Mouse (Mus musculus) large intestine, adult 2 months (tissue): ENCODE data around the gene Spock1. TPM values are rescaled to one million over a fixed set of nuclear protein-coding genes. Genes with fewer than 3 reads are reported as not detected.
"Not testable (repeated sequence)": the region's sequence is repeated elsewhere in the genome, so short reads cannot be mapped to it uniquely, and the experiment has no call there.

Experiments used
- DNase-seq: peaks from one replicate; pipeline ENCODE4 v3.0.0-alpha.2; 2012; ENCODE audit warnings: low read depth, low spot score
- WGBS: fragments of 180-500 bp; shearing (Covaris S2); methylation state at CpG from one replicate; pipeline ENCODE4 v1.1.7; 2018; 5-methylcytosine and 5-hydroxymethylcytosine counted together
- polyA plus RNA-seq: library from polyadenylated mRNA; depleted of rRNA; stranded (reverse); fragments of >200 nt; gene quantifications from 2 replicates; pipeline ENCODE4 v1.2.3, GENCODE M21; 2012

The Spock1 gene
- polyA plus RNA-seq, 1 experiment = 0.19 TPM

- WGBS = 80% methylated on average over 10 of the region's 10 CpGs
These were observed 271.7 kb downstream of the Spock1 start for GRCm38 (mm10) chr13:57636196-57637015.

DNA sequence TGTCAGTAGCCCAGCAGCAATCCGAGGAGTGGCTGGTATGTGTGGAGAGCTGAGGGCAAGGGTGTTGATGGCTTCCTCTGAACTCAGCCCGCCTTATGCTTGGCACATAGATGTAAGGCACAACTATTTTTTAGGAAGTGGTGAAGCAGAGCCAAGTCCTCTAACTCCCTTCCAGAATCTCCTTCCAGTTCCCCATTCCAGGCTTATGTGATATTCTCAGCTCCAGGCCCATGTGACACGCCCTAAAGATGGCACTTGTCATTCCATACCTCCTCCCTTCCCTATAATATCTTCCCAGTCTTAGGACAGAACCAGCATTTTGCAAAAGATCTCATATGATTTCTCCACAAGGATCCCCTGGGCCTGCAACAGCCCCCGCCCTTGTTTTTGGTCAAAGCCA lies 277.6 kb downstream of the Spock1 start:
- no peak for DNase-seq
- WGBS = 77% methylated on average over 4 of the region's 4 CpGs

More at GRCm38 (mm10) chr13:57636196-57637015, 271.7 kb downstream of the Spock1 start:
- DNase-seq = no peak

DNA sequence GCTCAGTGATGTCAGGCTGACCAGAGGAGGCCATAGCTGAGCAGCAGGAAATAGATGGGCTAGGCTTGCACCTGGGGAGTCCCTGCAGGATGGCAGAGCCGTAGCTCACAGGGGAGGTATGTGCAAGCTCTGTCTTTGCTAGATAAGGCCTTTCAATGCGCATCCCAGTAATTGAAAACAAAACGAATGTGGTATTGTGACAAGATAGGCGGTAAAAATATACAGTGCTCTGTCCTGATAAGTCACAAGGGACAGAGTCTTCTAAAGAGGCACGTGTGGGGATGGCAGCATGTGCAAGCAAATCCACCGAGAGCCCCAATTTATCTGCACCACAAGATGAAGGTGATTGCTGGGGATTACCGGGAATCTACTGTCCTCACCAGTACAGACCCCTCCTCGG lies 279.9 kb downstream of the Spock1 start:
- 70% methylated on average over 8 of the region's 8 CpGs for WGBS
- no peak for DNase-seq

- WGBS = 73% methylated on average over 9 of the region's 9 CpGs
These were observed 281.7 kb downstream of the Spock1 start for GRCm38 (mm10) chr13:57626434-57626833.

DNA sequence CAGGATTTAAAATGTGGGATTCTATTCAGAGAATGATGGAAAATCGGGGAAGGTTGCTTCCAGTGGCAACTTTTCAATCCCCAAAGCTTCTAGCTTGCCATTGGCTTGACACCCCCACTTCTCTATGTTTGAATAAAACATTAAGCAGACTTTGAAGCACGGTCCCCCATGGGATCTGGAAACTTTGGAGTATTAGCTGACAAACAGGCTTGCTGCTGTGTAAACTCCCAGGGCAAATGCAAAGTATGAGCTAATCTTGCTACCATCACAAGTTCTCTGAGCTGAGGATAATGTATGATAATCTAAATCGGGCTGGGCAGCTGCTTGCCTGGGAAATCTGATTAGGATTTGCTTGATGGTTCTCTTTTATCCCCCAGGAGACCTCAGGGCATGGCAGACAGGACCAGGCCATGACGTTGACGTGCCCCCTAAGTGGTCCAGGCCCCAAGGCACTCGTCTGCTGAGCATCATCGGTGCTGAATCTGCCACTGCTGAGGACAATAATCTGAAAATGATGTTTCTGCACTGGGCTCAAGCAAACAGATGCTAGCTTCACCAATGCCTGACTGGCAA lies 284.1 kb downstream of the Spock1 start:
- WGBS = 63% methylated on average over 7 of the region's 7 CpGs
- DNase-seq = no peak

More at GRCm38 (mm10) chr13:57626434-57626833, 281.7 kb downstream of the Spock1 start:
- no peak for DNase-seq

- WGBS = 72% methylated on average over 17 of the region's 17 CpGs
These were observed 288.9 kb downstream of the Spock1 start for GRCm38 (mm10) chr13:57619079-57619768.

DNA sequence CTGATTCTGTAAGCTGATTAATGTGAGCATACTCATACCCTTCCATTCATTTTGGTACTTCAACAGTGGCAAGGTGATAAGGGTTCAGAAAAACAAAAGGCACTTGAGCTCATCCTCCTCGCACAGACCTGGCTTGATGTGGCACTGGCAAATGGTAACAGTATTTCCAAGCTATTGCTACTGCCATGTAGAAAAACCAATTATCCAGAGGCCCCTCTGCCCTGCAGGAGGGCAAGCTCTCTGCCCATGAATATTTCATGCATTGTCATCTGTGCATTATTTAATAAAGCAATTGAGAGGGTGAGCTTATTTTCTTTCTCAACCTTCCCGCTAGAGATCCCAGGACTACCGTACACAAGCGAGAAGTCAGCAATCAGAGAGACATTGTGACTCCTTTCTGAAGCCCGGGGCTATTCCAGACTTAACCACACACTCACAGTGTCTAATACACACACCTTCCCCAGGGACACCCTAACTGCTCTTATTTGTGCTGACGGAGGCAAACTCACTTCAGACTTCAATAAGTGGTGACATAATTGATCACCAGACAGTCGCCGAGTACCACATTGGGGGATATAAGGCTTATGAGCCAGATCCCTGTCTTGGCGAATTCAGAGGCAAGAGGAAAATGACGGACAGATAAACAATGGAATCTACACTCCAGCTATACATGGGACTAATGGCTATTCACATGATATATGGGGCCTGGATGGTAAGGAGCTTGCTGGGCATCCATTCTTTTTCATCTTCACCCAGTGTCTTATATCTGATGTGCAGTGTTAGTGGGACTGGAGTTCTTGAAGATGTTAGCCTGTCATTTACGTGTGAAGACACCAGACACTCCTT lies 296.6 kb downstream of the Spock1 start:
- whole genome bisulfite sequencing = 91% methylated on average over 11 of the region's 11 CpGs
- DNase-seq = no peak

More at GRCm38 (mm10) chr13:57619079-57619768, 288.9 kb downstream of the Spock1 start:
- no peak for DNase-seq

DNA sequence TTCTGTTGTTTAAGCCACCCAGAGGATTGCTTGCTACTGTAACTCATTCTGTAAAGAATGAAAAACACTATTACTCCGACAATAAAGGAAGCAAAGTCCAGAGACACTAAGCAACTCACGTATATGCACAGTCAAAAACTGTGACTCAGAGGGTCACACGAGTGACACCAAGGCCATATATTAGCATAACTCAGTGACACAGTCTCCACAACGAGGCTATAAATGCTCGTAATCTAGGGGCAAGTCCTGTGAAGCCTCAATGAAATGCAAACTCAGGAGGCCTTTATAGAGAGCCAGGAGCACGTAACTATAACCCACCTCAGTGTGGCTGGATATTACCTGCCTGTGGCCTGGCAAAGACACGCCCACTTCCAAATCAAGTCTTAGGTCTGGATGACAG lies 298.2 kb downstream of the Spock1 start:
- WGBS = 27% methylated on average over 7 of the region's 7 CpGs
- DNase-seq = peak; percentile 33

GRCm38 (mm10) chr13:57604437-57604836 lies 303.7 kb downstream of the Spock1 start:
- 85% methylated on average over 3 of the region's 3 CpGs for WGBS
- DNase-seq = no peak

- 83% methylated on average over 8 of the region's 8 CpGs for WGBS
- no peak for DNase-seq
These were observed 304.9 kb downstream of the Spock1 start for GRCm38 (mm10) chr13:57603226-57603625.

GRCm38 (mm10) chr13:57595761-57596051 lies 312.4 kb downstream of the Spock1 start:
- no peak for DNase-seq
- 76% methylated on average over 6 of the region's 6 CpGs for WGBS

GRCm38 (mm10) chr13:57595032-57595760 lies 312.9 kb downstream of the Spock1 start:
- WGBS = 49% methylated on average over 15 of the region's 15 CpGs

DNA sequence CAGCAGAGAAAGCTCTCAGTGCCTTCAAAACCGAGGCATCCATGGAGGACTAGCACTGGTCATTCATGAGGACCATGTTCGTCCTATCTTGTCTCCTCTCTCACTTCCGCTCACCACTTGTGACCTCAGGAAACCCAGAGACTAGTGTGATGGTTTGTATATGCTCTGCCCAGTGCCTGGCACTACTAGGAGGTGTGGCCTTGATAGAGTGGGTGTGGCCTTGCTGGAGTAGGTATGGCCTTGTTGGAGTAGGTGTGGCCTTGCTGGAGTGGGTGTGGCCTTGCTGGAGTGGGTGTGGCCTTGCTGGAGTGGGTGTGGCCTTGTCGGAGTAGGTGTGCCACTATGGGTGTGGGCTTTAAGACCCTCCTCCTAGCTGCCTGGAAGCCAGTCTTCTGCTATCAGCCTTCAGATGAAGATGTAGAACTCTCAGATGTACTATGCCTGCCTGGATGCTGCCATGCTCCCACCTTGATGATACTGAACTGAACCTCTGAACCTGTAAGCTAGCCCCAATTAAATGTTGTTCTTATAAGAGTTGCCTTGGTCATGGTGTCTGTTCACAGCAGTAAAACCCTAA lies 318.7 kb downstream of the Spock1 start:
- not testable (repeated sequence) for DNase-seq
- 88% methylated on average over 4 of the region's 4 CpGs for WGBS

More at GRCm38 (mm10) chr13:57595032-57595760, 312.9 kb downstream of the Spock1 start:
- DNase-seq = no peak

- no peak for DNase-seq
- 56% methylated on average over 10 of the region's 10 CpGs for WGBS
These were observed 319.4 kb downstream of the Spock1 start for GRCm38 (mm10) chr13:57588558-57589273.

- 51% methylated on average over 3 of the region's 3 CpGs for WGBS
- no peak for DNase-seq
These were observed 323.0 kb downstream of the Spock1 start for GRCm38 (mm10) chr13:57585131-57585530.

GRCm38 (mm10) chr13:57582314-57582976 lies 325.7 kb downstream of the Spock1 start:
- DNase-seq = no peak
- WGBS = 81% methylated on average over 12 of the region's 12 CpGs

DNA sequence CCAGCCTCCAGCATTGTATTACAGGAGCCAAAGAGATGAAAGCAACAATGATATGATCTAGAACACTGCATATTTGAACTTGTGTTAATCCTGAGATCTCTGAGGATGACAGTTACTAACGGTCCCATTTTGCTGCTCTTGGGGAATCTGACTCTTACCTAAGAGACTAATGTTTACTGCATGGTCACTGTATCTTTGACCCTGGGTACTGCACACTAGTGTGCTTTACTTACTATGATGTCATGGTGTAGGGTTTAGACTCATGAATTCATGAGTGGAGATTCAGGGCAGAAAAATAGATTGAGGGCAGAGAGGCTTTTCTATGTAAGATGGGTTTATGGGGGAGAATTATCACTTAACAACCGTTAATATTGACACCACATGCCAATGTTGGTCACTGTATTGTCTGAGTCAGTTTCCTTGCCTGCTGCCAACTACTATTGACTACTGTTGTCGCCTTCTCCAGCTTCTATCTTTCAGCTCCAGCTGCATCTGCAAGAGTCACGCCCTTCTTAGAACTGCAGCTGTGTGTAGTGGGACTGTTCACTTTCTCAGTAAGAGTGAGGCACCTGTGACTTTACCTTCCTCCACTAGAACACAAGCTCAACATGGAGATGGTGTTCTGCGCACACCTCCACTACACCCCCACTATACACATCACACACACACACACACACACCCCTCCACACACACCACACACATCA lies 330.4 kb downstream of the Spock1 start:
- WGBS = 83% methylated on average over 5 of the region's 5 CpGs
- no peak for DNase-seq
